Mouse (Mus musculus) cerebellum, postnatal 14 days (tissue): ENCODE results near the gene Ppp1r12c.
"Not testable (repeated sequence)": the region's sequence is repeated elsewhere in the genome, so short reads cannot be mapped to it uniquely, and the experiment has no call there.

Experiments used
- DNase-seq, 2 experiments: peaks; one replicate each; pipeline ENCODE4 v3.0.0; 2021; ENCODE audit warnings: mixed read lengths in 2 of 2

The Ppp1r12c gene

GRCm38 (mm10) chr7:4501558-4502397 is at the start of gene Ppp1r12c:
Ppp1r12c (minus strand) TSS chr7:4501680.
- DNase-seq: peak; percentile 97 to 98

GRCm38 (mm10) chr7:4547221-4547641 is 45.8 kb upstream of the Ppp1r12c start, which contains the start of gene Syt5:
Syt5 (minus strand) TSS chr7:4547541.
- peak; percentile 73 to 78 for DNase-seq

DNA sequence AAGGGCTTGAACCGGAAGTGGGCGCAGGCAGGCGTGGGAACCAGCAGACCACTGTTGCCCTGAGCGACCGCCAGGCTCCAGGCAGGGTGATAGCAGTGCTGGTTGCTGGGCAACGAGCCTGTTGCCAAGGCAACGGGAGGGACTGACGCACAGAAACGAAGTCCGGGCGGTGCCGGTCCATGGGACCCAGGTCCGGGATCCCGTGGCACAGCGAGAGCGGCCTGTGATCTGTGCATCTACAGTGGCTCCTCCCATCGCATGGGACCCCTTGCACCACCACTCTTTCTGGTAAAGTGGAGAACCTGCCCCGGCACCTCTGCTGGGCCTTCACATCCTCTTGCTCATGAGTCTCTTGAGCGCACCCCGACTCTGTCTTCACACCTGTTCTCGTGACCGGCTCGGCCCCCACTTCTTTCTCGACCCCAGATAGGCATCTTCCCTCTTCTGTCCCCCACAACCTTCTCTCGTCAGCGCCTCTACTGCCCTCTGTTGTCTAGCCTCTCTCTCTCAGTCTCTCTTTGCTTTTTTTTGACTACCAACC is 45.2 kb upstream of the Ppp1r12c start:
- DNase-seq: peak; percentile 94 to 95

DNA sequence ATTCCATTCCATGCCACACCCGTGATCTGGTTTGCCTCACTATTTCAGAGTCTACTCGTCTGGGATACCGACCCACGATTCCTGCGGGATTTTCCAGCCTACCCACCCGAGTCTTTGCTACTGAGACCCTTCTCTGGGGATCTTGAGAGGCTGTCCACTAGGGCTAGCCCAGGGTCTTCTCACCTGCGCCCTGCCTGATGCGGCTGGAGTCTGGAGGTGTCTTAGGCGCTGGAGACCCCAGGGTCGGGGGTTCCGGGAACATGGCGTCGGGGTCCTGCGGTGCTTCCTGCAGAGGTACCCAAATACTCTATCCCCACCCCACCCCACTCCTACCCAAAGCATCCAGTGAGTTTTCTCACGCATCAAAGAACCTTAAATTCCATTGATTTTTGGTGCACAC is 44.6 kb upstream of the Ppp1r12c start:
- no peak for DNase-seq

GRCm38 (mm10) chr7:4542013-4542412 is 40.5 kb upstream of the Ppp1r12c start:
- DNase-seq: no peak

DNA sequence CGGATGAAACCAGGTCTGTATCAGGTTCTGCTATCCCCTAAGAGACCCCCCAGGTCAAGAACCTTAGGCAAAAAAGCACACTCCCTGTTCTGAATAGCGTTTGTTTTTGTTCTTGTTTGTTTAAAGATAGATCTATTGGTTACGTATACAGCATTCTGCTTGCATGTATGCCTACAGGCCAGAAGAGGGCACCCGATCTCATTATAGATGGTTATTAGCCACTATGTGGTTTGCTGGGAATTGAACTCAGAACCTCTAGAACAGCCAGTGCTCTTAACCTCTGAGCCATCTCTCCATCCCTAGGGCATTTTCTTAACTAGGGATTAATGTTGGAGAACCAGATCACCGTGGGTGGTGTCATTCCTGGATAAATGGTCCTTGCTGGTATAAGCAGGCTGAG is 39.9 kb upstream of the Ppp1r12c start:
- DNase-seq: no peak

DNA sequence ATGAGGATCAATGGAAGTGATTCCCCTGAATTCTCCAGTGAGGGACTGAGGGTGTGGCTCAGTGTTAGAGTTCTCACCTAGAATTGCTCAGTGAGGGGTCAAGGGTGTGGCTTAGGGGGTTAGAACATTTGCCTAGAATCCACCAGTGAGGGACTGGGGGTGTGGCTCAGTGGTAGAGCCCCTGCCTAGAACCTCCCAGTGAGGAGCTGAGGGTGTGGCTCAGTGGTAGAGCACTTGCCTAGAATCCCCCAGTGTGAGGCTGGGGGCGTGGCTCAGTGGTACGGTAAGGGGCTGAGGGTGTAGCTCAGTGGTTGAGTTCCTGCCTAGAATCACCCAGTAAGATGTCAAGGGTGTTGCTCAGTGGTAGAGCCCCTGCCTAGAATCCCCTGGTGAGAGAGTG is 37.5 kb upstream of the Ppp1r12c start:
- DNase-seq: no peak

DNA sequence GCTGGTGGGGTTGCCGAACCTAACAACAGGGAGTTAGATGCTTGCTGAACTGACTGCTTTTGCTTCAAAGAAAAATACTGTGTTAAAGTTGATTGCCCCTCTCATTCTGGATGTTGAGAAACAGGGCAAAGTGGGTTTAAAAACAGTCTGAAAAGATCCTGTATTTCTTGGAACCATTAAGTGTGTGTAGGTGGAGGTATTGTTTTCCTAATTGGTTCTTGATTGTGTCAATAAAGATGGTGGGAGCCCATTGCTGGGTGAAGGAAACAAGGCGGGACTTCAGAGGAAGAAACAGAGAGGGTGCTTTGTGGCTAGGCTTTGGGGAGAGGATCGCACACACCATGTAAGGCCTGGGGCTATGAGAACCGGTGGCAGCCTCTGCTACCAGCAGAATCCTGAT is 35.7 kb upstream of the Ppp1r12c start:
- no peak for DNase-seq

DNA sequence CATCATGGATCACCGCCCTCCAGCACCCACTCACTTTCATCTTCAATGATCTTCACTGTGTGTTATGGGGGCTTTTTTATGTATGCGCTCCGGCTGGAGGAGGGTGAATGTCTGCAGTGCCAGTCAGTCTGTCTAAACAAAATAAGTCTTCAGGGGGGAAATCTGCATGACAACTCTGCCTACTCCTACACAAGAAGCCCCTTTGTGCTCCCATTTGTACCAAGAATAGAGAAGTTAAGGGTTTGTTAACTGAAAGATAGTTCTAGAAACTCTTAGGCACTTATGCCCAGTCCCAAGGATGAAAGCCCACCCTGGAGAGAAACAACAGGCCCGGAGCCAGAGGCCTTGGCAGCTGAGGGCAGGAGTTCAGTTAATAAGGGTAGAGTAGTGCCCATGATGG is 34.9 kb upstream of the Ppp1r12c start:
- no peak for DNase-seq

DNA sequence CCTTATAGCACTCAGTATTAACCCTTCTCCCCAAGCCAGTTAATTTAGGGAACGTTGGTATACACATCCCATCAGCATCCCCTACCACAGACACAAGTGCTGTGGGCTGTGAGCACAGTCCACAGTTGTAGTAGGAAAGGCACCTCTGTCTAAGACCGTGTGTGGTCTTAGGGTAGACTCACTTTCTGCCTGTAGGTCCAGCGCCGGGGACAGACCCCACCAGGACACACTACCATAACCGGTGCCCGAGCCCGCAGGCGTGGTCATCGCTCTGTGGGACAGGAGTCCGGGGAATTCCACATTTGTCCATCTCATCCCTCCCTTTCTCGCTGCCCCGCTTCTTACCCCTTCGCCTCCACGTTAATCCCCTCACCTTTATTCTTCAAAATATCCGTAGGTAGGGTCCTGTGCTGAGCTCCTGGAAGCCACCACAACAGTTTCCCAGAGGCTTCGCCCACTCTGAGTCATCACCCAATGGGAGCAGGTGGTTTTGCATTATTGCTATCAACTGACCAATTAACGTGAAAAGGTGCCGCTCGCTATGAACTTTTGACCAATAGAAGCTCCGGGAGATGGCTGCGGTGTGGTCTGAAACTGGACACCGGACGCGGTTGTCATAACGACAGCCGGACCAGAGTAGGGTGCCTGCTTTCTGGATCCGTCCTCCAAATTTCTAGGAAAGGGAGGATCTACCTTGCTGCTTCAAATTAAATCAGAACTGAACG is 30.7 kb upstream of the Ppp1r12c start, which contains the start of gene Dnaaf3:
Gene Dnaaf3, minus strand, starts transcription at position 449 of the 725 bp plus-strand sequence.
- DNase-seq: peak; percentile 33 to 37

GRCm38 (mm10) chr7:4530166-4530565 is 28.7 kb upstream of the Ppp1r12c start:
- DNase-seq: not testable (repeated sequence)

DNA sequence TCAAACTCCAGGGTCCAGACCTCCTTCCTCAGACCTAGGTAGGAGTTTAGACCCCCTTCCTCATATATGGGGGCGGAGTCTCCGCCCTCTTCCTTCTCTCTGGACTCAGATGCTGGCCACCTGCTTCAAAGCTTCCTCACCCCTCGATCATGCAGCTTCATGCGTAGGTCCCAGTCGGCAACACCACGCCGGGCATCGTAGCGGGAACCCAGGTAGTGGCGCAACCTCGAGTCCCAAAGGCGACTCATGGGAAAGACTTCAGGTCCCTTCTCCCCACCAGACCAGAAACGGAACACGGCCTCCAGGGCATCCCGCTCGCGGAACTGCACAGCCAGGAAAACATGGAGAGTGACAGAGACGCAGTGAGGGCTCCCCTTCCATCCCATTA is 25.8 kb upstream of the Ppp1r12c start:
- DNase-seq: no peak

DNA sequence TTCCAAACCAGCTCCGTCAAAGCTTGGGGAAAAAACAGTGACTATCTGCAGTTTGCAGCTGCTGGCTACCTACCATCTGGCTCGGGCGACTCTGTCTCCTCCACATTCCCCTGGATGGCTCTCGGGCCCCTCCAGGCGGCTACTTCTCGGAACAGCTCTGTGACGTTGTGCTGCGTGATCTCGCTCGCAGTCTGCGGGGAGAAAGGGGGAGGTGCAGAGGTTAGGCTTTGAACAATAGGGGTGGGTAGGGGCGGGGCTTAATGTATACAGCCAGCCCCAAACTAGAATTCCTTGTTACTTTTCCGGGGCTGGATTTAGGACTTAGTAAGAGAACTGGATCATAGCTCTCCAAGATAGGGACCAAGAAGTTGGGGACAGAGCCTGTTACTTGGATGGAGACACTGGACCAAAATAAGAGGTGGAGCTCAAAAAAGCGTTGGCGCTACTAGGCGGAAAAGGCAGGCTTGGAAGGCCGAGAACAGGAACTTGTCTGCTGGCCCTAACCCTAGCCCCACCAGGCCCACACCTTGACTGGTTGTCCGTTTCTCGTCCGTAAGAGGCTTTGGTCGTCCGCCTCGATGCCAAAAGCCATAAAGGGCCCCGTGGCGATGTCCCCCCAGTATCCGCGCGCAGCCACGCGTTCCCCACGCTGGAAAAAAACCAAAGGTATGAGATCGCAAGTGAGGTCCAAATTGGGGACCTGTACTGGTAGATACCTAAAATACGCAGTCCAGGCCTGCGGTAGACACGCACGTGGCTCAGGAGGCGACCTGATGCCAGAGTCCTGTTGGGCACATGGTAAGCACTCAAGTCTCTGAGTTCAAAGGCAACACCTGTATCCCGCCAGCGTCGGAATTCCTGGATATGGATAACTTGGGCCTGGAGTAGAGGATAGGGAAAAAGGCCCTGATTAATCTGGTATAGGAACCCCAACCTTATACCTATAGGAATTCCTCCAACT is 25.1 kb upstream of the Ppp1r12c start:
- peak; percentile 77 to 85 for DNase-seq

DNA sequence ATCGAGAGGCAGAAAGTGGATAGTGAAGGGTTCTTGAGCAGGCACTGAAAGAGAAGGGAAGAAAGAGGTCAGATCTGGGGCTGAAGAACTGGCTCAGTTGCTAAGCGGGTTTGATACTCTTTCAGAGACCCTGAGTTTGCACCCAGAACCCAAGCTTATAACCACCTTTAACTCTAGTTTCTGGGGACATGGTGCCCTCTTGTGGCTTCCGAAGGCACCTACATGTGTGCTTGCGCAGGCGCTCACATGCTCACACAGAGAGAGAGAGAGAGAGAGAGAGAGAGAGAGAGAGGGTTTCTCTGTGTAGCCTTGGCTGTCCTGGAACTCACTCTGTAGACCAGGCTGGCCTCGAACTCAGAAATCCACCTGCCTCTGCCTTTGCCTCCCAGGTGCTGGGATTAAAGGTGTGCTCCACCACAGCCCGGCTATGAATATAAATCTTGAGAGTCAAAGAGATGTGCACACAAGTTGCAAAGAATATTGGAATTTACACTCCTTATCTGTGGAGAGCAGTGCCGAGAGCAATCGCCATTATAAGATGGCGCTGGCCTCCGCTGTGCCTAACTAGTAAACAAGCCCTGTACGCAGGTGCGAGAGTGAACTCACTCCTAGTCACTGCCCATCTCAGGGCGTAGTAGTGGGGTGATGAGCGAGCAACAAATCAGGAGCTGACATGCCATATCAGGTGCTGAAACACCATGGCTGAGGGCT is 22.9 kb upstream of the Ppp1r12c start, which contains the start of gene Tnni3:
Gene Tnni3, minus strand, starts transcription at position 18 of the 711 bp plus-strand sequence.
- peak; percentile 52 to 71 for DNase-seq

DNA sequence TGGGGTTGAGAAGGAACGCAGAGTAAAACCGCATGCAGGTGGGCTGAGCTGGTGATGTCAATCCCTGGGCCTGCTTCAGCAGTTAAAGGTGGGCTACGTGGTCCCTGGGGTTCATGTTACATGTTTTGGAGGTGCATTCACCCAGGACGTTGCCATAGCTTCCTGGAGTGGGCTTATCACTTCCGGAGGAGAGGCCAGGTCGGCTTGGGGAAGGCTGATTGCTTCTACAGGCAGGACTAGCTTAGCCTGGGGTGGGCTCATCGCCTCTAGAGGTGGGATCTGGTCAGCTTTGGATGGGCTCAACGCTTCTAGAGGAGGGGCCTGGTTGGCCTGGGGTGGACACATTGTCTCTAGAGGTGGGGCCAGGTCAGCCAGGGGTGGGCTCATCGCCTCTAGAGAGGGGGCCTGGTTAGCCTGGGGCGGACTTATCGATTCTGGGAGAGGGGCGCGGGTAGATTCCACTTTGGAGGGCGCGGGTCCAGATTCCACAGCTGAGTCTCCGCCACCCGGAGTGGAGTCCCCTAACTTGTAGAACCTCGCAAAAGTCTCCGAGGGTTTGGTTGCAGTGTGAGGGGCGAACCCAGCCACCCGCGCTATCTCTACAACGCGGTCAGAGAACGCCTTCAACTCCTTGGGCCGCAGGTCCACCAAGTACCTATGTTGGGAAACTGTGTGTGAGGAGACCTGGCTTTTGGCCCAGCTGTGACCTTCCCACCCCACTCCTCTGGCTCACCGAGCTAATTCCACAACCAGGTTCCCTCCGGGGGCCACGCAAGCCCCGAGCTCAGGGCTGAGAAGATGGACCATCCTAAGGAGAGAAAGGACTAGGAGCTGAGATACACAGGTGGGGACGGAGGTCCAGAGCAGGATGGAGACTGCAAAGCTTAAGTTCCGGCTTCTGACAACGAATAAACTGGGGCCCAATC is 22.0 kb upstream of the Ppp1r12c start:
- DNase-seq: no peak

DNA sequence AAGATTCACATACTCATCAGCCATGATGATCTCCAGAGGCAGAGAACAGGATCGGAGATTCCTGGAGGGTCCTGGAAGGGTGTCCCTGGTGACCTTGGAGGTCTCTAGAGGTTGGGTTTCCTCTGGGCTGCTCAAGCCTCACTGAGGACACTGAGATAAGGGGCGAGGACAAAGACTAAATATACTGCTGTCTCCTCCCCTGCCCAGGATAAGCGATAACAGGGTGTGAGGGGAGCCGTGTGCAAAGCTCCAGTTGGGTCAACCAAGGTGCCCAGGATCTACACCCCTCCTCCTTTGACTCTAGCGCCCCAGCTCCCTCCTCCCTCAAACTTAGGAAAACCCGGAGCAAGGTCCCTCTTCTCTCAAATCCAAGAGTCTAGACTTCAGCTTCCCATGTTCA is 20.8 kb upstream of the Ppp1r12c start:
- no peak for DNase-seq

- DNase-seq: no peak
These were observed 19.9 kb upstream of the Ppp1r12c start for GRCm38 (mm10) chr7:4521231-4522003.

GRCm38 (mm10) chr7:4518487-4518886 is 17.0 kb upstream of the Ppp1r12c start:
- DNase-seq: no peak

GRCm38 (mm10) chr7:4516332-4517050 is 15.0 kb upstream of the Ppp1r12c start, which contains the start of gene Tnnt1:
Tnnt1 (minus strand) TSS chr7:4516382.
- no peak for DNase-seq
